Comparison of ENCODE assay signal across 9 mouse cellular contexts in genomic region chr6:115846640-115847411, GRCm38 (mm10). TPM values are rescaled to one million over a fixed set of nuclear protein-coding genes. Genes with fewer than 3 reads are reported as not detected.
DNase-seq lines count a peak whose midpoint lies in the region; ATAC-seq and TF ChIP-seq lines count a peak whose summit lies in the region.
"Had no signal": no experiment of that assay in that cellular context is flagged by ENCODE, and none has a peak within 500 bp of the region (broad histone marks: within the 10 kb centered on the region; RNA-seq: fewer than 3 reads in every experiment).

No protein-coding gene starts in this region.

- H3K4me1 ChIP-seq in neural tube, embryonic 15.5 days = peaks cover under 1% of the 10 kb centered on the region; the same call in 1 of the 2 replicates
- peaks cover 6% of the 10 kb centered on the region for H3K4me1 ChIP-seq in forebrain, embryonic 10.5 days
- no peaks in the 10 kb centered on the region for H3K4me1 ChIP-seq in hindbrain, postnatal 0 days (ENCODE audit: insufficient read depth, low read length)

- peaks cover 12% of the 10 kb centered on the region for H3K36me3 ChIP-seq in neural tube, embryonic 15.5 days
- H3K36me3 ChIP-seq in forebrain, embryonic 10.5 days (replicated peaks) = peaks cover 82% of the 10 kb centered on the region
- H3K36me3 ChIP-seq in hindbrain, postnatal 0 days (ENCODE audit: insufficient read depth, low read length) = peaks cover 7% of the 10 kb centered on the region; the same call in 1 of the 2 replicates

- H3K27me3 ChIP-seq in neural tube, embryonic 15.5 days (replicated peaks) = no peaks in the 10 kb centered on the region
- H3K27me3 ChIP-seq in forebrain, embryonic 10.5 days (ENCODE audit: poor library complexity, severe bottlenecking) = no peaks in the 10 kb centered on the region
- H3K27me3 ChIP-seq in hindbrain, postnatal 0 days (ENCODE audit: insufficient read depth, low read length) = no peaks in the 10 kb centered on the region

- H3K9ac ChIP-seq in neural tube, embryonic 15.5 days (replicated peaks) = no peak overlapping the region
- H3K9ac ChIP-seq in hindbrain, postnatal 0 days (replicated peaks; ENCODE audit: low read length) = no peak overlapping the region

- 51% methylated on average over 8 of the region's 8 CpGs for WGBS in neural tube, embryonic 15.5 days
- WGBS in forebrain, embryonic 10.5 days = 52% methylated on average over 8 of the region's 8 CpGs
- WGBS in hindbrain, postnatal 0 days = 40% methylated on average over 7 of the region's 8 CpGs

- TF ChIP-seq CTCF in hindbrain, postnatal 0 days (IDR thresholded peaks at IDR 0.05; ENCODE audit: low read depth) = peak; percentile 71

- intact Hi-C loops in left cerebral cortex, postnatal 14 days (cut with DNase I) = no loop called here

- no peak overlapping the region for H3K4me2 ChIP-seq in neural tube, embryonic 15.5 days
- no peak overlapping the region for H3K4me2 ChIP-seq in hindbrain, postnatal 0 days (ENCODE audit: low read depth, low read length)

- no peak for ATAC-seq in neural tube, embryonic 15.5 days (ENCODE audit: low FRiP score)
- ATAC-seq in hindbrain, postnatal 0 days = peak; percentile 68; the same call in 1 of the 2 replicates
- peak; percentile 74 for ATAC-seq in megakaryocyte-erythroid progenitor cell, adult 5-6 weeks (replicated peaks; ENCODE audit: low FRiP score, low TSS enrichment, poor library complexity, severe bottlenecking)

- no peak overlapping the region for H3K4me3 ChIP-seq in neural tube, embryonic 15.5 days (replicated peaks)
- H3K4me3 ChIP-seq in forebrain, embryonic 10.5 days = no peak overlapping the region
- no peak overlapping the region for H3K4me3 ChIP-seq in hindbrain, postnatal 0 days (ENCODE audit: low read length)
- H3K4me3 ChIP-seq: myocyte had no signal

- DNase-seq in neural tube, embryonic 10.5 days (ENCODE audit: extremely low spot score, low spot score) = peak; percentile 51
- DNase-seq in brain, adult 2 months (ENCODE audit: low read depth, low spot score) = peak; percentile 82
- peak; percentile 49 for DNase-seq in forebrain, embryonic 10.5 days (ENCODE audit: extremely low spot score, low spot score)
- peak; percentile 68 for DNase-seq in hindbrain, postnatal 0 days (ENCODE audit: low spot score)
- peak; percentile 69 to 77 for DNase-seq in left cerebral cortex, postnatal 14 days (ENCODE audit: low spot score in 2 of 2)
- DNase-seq in testis, postnatal 10 days (ENCODE audit: low spot score) = peak; percentile 74

- no peak overlapping the region for H3K27ac ChIP-seq in neural tube, embryonic 15.5 days (replicated peaks)
- no peak overlapping the region for H3K27ac ChIP-seq in forebrain, embryonic 10.5 days
- no peak overlapping the region for H3K27ac ChIP-seq in hindbrain, postnatal 0 days

- no peaks in the 10 kb centered on the region for H3K9me3 ChIP-seq in neural tube, embryonic 15.5 days (replicated peaks)
- H3K9me3 ChIP-seq in forebrain, embryonic 10.5 days = no peaks in the 10 kb centered on the region
- no peaks in the 10 kb centered on the region for H3K9me3 ChIP-seq in hindbrain, postnatal 0 days (ENCODE audit: low read length)

RNA-seq across cellular contexts. Expression of gene Mbd4, which starts 6.3 kb away (rescaled TPM):
- polyA plus RNA-seq in neural tube, embryonic 15.5 days (2015; fragmentation: Nextera tagmentation; extraction: Ambion mirVana) = 10.4 and 14.5 TPM in 2 replicates
- polyA plus RNA-seq in forebrain, embryonic 10.5 days (2016; fragmentation: Nextera tagmentation; extraction: Ambion mirVana) = 36.2 and 39.2 TPM in 2 replicates
- 2.9 and 3.8 TPM in 2 replicates for total RNA-seq in hindbrain, postnatal 0 days (2014; rRNA removed)
- 5.6 and 6.5 TPM in 2 replicates for polyA plus RNA-seq in hindbrain, postnatal 0 days (2015; fragmentation: Nextera tagmentation; extraction: Ambion mirVana)
- total RNA-seq in left cerebral cortex, postnatal 14 days (2021) = 1 to 10 TPM; 7.4 to 8.1 TPM
- 12.6 and 25.6 TPM in 2 replicates for total RNA-seq in megakaryocyte-erythroid progenitor cell, adult 5-6 weeks (2014; fragmentation: Nextera tagmentation)
- 18.9 and 19.9 TPM in 2 replicates for total RNA-seq in megakaryocyte-erythroid progenitor cell, adult 5-6 weeks (2017)

RNA-seq across cellular contexts. Expression of gene Ift122, which starts 6.4 kb away (rescaled TPM):
- polyA plus RNA-seq in neural tube, embryonic 15.5 days (2015; fragmentation: Nextera tagmentation; extraction: Ambion mirVana) = 28.2 and 30.1 TPM in 2 replicates
- polyA plus RNA-seq in forebrain, embryonic 10.5 days (2016; fragmentation: Nextera tagmentation; extraction: Ambion mirVana) = 31.0 TPM in 2 replicates
- total RNA-seq in hindbrain, postnatal 0 days (2014; rRNA removed) = 29.3 and 29.4 TPM in 2 replicates
- polyA plus RNA-seq in hindbrain, postnatal 0 days (2015; fragmentation: Nextera tagmentation; extraction: Ambion mirVana) = 19.2 and 19.7 TPM in 2 replicates
- total RNA-seq in left cerebral cortex, postnatal 14 days (2021) = 10 to 100 TPM; 31.6 to 35.1 TPM
- total RNA-seq in megakaryocyte-erythroid progenitor cell, adult 5-6 weeks (2014; fragmentation: Nextera tagmentation) = 0.49 and 1.8 TPM in 2 replicates
- 2.3 and 3.7 TPM in 2 replicates for total RNA-seq in megakaryocyte-erythroid progenitor cell, adult 5-6 weeks (2017)

RNA-seq across cellular contexts. Expression of gene Efcab12, which starts 8.6 kb away (rescaled TPM):
- 2.7 and 3.0 TPM in 2 replicates for polyA plus RNA-seq in neural tube, embryonic 15.5 days (2015; fragmentation: Nextera tagmentation; extraction: Ambion mirVana)
- 1.7 and 1.9 TPM in 2 replicates for polyA plus RNA-seq in forebrain, embryonic 10.5 days (2016; fragmentation: Nextera tagmentation; extraction: Ambion mirVana)
- total RNA-seq in hindbrain, postnatal 0 days (2014; rRNA removed) = 1.8 and 2.4 TPM in 2 replicates
- polyA plus RNA-seq in hindbrain, postnatal 0 days (2015; fragmentation: Nextera tagmentation; extraction: Ambion mirVana) = 1.6 and 2.0 TPM in 2 replicates
- total RNA-seq in left cerebral cortex, postnatal 14 days (2021) = 1 to 10 TPM; 3.4 to 4.8 TPM
- not detected in 2 replicates for total RNA-seq in megakaryocyte-erythroid progenitor cell, adult 5-6 weeks (2014; fragmentation: Nextera tagmentation)
- total RNA-seq in megakaryocyte-erythroid progenitor cell, adult 5-6 weeks (2017) = 0.05 TPM in 1 of 2 replicates, not detected in the other
- polyA plus RNA-seq: myocyte had no signal

RNA-seq across cellular contexts. Expression of gene Rpl32, which starts 38.3 kb away (rescaled TPM):
- 1,019 and 1,216 TPM in 2 replicates for polyA plus RNA-seq in neural tube, embryonic 15.5 days (2015; fragmentation: Nextera tagmentation; extraction: Ambion mirVana)
- 1,831 and 1,874 TPM in 2 replicates for polyA plus RNA-seq in forebrain, embryonic 10.5 days (2016; fragmentation: Nextera tagmentation; extraction: Ambion mirVana)
- total RNA-seq in hindbrain, postnatal 0 days (2014; rRNA removed) = 790 and 802 TPM in 2 replicates
- polyA plus RNA-seq in hindbrain, postnatal 0 days (2015; fragmentation: Nextera tagmentation; extraction: Ambion mirVana) = 1,119 and 1,169 TPM in 2 replicates
- 100 to 1,000 TPM; 508 TPM for total RNA-seq in left cerebral cortex, postnatal 14 days (2021)
- total RNA-seq in megakaryocyte-erythroid progenitor cell, adult 5-6 weeks (2014; fragmentation: Nextera tagmentation) = 5,043 and 6,230 TPM in 2 replicates
- total RNA-seq in megakaryocyte-erythroid progenitor cell, adult 5-6 weeks (2017) = 5,746 and 6,785 TPM in 2 replicates
